Mouse (Mus musculus) heart, postnatal 14 days (tissue): Measurements from ENCODE around the gene Olfr320. TPM values are rescaled to one million over a fixed set of nuclear protein-coding genes. Genes with fewer than 3 reads are reported as not detected.
"Not testable (repeated sequence)": the region's sequence is repeated elsewhere in the genome, so short reads cannot be mapped to it uniquely, and the experiment has no call there.

Source experiments
- DNase-seq, 2 experiments: peaks; one replicate each; pipeline ENCODE4 v3.0.0; 2021 to 2022
- intact Hi-C: fragments of 180-260 bp; cut with DNase I; formaldehyde crosslinking; loops from one replicate; pipeline ENCODE4 v1.15.1; 2025
- long read RNA-seq, 2 experiments: library from polyadenylated mRNA; stranded (forward); transcript quantifications; one replicate each; pipeline ENCODE4 v2.0.0; 2021
- total RNA-seq, 2 experiments: library from RNA; stranded (reverse); gene quantifications; 2 replicates each; pipeline ENCODE4 v1.2.3; 2021

Gene Olfr320
- total RNA-seq: not detected
- long read RNA-seq, experiment 1: 0 reads
- long read RNA-seq, experiment 2: 0 reads

DNA sequence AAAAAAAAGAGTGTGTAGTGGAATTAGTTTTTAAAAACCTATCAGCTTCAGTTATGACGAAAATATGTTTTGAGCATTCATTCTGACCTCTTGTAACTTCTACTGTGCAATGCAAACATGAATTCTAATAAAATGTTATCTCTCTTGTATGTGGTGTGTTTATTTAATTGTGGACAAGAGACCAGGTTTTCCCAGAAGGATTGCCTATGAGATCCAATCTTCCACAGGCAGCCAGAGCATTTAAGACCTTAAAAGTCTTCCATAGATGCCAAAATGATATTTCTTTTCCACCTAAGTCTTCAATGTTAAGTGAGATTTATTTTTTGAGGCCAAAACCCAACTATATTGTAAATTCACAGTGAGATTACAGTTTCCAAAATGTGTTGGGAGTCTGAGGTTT is at the start of gene Olfr320:
TSS of gene Olfr320 (plus strand) at position 301 of the 400 bp plus-strand sequence.
- intact Hi-C loops: no loop called here
- no peak for DNase-seq

DNA sequence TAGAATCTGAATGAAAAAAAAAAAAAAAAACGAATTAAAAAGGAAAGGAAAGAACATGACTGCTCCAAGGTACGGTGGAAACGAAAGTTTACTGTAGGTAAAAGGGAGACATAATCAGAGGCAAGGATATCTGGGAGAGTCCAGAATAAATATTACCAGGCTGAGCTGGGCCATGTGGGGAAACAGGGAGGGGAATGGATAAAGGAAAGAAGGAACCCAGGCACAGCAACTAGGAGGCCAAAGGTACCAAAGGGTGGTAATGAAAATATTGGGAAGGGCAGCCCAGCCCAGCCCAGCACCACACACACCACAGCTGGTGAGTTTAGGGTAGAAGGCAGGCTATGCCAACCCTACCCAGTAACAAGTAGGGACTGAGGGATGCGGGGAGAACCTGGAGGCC is 46.0 kb upstream of the Olfr320 start:
- intact Hi-C loops: loop anchor here (5.0 kb wide), 2 partner anchors 333 to 398 kb away; no protein-coding TSS in a partner anchor
- DNase-seq: no peak

DNA sequence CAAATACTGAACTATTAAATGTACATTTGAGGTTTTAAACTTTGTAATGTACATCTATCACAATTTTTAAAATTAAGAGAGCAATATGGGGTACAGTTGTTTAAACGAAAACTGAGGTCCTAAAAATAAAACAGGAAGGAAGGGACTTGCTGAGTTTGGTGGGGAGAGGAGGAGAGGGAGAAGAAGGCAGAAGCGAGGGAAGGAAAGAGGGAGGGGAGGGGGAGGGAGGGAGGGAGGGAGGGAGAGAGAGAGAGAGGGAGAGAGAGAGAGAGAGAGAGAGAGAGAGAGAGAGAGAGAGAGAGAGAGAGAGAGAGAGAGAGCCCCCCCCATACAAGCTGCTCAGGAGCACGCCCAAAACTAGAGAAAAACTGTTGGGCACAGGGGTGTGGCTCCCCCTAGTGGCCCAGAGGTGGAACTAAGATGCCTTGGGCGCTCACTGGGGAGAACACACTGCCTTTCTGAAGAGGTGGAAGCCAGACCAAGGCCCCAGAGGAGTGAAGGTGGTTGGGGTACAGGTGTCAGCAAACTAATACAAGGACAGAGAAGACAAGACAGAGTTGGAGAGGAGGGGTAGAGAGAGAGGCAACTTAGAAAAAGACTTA is 44.4 kb upstream of the Olfr320 start:
- intact Hi-C loops: loop anchor here (2.0 to 5.0 kb wide), 3 partner anchors 234 to 399 kb away; no protein-coding TSS in a partner anchor

DNA sequence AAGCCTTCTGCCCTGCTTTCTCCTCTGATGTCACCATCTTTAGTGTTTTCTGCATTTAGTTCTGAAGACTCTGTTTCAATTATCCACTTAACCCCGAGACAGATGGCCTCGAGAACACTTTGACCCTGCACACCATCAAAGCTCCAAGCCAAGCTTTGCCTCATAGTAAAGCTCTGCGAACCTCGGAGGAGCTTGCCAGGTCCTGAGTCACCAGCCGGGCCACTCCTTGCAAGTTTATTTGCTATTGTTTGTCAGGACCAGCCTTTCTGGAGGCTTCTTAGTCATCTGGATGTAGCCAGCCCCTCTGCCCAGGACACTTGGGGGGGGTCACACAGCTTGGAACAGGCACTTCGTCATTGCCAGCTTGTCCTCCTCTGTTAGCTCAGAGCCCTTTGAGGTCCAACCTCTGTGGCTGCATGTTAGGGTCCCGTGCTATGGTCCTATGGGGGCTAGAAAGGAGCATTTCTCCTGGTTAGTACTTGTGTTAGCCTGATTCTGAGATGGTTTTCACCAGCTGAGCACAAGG is 42.7 kb upstream of the Olfr320 start:
- peak; percentile 9 to 25 for DNase-seq
- intact Hi-C loops: loop anchor here (5.0 kb wide), 2 partner anchors 336 to 401 kb away; no protein-coding TSS in a partner anchor

More for the DNA sequence above, 44.4 kb upstream of the Olfr320 start:
- peak; percentile 55 to 67 for DNase-seq

DNA sequence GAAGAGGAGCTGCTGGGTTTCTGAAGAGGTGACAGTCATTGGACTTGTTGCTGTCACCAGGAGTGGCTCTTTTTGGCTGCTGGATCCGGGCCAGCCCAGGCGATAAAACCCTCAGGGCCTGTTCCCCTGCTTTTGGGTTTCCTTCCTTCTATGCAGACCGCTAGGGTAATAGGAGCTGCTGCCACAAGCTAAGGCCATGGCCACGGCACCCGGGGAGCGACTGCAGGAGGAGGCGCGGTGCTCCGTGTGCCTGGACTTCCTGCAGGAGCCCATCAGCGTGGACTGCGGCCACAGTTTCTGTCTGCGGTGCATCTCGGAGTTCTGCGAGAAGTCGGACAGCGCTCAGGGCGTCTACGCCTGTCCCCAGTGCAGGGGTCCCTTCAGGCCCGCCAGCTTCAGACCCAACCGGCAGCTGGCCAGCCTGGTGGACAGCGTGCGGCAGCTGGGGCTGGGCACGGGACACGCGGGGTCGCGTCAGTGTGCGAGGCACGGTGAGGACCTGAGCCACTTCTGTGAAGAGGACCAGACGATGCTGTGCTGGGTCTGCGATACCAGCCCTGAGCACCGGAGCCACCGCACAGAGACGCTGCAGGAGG is 40.5 kb upstream of the Olfr320 start, which contains the start of gene Trim58:
TSS of gene Trim58 (plus strand) at position 194 of the 596 bp plus-strand sequence.
- DNase-seq: peak; percentile 9 to 14
- intact Hi-C loops: no loop called here

DNA sequence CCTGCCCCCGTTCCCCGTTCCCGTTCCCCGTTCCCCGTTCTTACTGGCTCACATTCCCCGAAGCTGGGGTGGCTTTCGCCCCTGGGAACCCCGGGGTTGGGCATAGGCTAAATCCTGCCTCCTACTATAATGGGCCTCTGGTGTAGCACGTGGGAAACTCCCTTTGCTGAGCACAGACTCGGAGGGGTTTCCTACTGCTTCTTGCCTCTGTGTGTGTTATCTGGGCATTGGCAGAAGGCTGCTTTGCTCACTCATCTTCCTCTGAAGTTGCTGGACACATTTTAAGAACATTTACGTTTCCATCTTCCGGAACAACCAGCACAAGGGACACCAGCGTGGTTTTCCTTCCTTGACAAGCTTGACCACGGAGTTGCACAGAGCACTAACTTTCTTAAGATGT is 39.8 kb upstream of the Olfr320 start:
- no peak for DNase-seq
- intact Hi-C loops: no loop called here

DNA sequence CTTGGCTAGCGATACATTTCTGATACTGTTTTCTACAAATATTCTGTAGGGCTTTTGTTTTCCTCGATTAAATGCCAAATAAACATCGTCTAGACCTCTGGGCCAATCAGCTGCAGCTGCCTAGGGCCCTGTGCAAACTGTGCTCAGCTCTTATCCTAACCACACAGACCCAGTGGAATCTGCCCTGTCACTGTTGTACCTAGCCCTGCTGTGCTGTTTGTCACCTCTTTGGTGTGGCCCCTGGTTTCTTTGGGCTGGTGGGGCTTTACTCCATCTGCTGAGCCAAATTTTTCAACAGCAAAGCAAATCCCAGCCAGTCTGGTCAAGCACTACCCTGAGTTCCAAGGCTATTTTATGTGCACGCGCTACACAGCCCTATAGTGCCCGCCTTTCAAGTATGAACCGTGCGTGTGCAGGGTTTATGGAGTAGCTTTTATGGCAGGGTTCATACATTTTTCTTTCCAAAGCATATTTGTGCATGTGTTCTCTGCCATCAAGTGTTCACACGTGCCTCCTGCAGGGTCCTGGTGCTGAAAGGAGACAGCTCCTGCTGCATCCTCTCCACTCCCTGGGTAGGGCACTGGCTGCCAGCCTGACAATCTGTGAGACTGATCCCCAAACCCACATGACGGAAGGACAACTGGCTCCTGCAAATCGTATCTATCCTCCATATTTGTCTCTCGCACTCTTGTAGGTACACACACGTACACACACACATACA is 39.1 kb upstream of the Olfr320 start:
- no peak for DNase-seq
- intact Hi-C loops: no loop called here

DNA sequence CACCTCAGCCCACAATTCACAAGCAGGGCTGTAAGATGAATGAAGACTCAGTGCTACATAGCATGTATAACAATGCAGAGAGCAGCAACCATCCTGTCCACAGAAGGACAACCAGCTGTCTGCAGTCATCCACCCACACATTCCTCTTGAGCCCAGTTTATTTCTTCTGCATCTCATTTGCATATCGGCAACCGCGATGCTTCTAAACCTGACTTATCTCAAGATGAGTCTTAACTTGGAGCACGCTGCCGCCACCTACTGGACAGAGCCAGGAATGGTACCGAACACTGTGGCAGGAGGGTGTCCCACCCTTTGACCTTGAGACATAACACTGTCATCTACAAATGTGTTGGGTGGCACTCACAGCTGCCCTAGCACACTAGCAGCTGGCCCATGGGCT is 37.5 kb upstream of the Olfr320 start:
- intact Hi-C loops: no loop called here
- peak; percentile 17 to 21 for DNase-seq

DNA sequence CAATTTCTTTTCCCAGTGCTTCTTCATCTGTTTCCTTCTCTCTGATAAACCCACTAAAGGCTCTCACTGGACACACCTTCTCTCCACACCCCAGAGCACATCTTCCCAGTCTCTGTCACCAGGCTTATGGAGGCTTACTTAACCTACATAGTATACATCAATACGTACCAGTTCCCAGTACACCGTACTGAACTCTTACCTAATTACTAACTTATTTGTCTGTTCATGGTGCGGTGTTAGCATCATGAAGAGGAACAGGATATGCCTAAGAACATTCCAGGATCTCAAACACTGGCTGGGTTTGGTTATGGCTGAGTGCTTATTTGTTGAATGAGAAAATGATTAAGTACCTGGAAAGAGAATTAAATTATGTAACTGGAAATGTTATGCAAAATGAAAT is 25.7 kb upstream of the Olfr320 start:
- intact Hi-C loops: no loop called here
- DNase-seq: no peak

DNA sequence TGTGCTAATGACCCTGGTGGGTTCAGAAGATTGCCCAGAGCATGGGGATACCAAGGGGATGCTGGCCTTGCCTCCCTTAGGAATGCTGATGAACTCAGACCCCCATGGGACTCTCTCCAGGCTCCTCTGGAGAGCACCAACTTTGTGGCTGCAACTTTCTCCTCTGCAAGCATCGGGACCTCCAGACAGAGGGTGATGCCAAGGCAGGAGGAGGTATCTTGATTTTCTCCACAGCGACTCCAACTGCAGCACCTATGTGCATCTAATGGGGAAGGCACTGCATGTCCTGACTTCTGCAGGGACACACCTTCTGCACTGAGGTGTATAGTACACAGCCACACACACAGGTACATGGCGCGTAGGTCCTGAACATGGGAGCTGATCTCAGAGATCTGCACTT is 22.3 kb upstream of the Olfr320 start, which contains the start of gene Olfr322:
TSS of gene Olfr322 (plus strand) at position 187 of the 400 bp plus-strand sequence.
- no peak for DNase-seq
- intact Hi-C loops: no loop called here

DNA sequence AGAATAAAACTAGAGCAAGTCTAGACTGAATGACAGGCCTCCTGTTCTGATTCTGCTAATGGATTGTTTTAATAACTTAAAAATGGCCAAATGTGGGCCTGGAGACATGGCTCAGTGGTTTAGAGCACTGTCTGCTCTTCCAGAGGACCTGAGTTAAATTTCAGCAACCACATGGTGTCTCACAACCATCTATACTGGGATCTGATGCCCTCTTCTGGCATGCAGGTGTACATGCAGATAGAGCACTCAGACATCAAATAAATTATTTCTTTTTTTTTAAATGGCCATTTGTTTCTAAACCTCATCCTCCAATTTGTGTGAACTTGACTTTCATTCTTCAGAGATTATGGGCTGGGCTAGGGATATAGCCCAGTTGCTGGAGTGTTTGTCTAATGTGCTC is 11.6 kb upstream of the Olfr320 start:
- no peak for DNase-seq
- intact Hi-C loops: no loop called here

DNA sequence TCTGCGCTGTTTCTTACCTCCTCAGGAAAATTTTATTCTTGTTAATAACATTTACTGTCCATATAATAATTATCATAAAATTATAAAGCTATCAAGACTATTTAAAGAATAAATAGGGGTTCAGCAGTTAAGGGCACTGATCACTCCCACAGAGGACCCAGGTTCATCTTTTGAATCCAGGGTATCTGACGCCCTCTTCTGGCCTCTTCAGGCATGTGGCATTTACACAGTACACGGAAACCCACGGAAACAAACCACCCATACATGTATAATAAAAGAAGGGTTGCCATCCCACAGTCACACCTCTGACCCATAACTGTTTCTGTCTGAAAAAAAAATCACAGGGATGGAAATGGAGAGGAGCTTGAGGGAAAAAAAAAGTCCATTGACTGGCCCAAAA is 9.1 kb upstream of the Olfr320 start:
- intact Hi-C loops: no loop called here
- DNase-seq: no peak

DNA sequence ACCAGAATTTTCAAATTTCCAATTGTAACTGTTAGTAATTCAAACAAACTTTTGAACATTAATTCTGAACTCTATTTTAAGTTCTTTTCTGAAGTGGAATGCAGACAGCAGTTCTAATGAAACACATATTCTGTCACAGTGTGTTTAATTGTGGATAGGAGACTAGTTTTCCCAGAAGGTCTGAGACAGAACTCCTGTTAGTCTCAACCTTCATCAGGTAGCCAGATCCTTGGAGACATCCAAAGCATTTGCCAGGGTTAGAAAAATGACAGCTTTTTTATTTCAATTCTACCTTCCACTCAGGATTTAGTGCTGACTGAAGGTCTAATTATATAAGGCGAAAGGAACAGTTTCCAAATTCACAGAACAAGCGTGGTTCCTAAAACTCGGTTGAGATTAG is 18.0 kb downstream of the Olfr320 start, which contains the start of gene Olfr319:
TSS of gene Olfr319 (plus strand) at position 301 of the 400 bp plus-strand sequence.
- DNase-seq: no peak

DNA sequence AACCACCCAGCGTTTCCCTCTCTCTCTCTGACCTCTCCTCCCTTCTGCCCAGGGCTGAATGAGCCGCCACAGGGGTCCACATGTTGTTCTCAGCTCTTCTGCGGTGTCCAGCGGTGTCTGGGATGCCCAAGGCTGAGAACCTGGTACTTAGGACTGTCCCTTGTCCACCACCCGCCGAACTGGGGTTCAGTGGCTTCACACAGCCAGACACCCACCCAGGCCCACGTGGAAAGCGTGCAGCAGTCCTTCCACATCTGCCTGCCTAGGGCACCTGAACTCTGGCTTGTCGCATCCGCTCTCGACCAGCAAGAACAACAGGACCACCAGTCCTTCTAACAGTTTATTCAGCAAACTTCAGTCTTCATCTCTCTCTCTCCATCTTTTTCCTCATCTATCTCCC is 28.2 kb downstream of the Olfr320 start:
- intact Hi-C loops: no loop called here
- no peak for DNase-seq

More for the DNA sequence above, 18.0 kb downstream of the Olfr320 start, which contains the start of gene Olfr319:
- intact Hi-C loops: no loop called here

DNA sequence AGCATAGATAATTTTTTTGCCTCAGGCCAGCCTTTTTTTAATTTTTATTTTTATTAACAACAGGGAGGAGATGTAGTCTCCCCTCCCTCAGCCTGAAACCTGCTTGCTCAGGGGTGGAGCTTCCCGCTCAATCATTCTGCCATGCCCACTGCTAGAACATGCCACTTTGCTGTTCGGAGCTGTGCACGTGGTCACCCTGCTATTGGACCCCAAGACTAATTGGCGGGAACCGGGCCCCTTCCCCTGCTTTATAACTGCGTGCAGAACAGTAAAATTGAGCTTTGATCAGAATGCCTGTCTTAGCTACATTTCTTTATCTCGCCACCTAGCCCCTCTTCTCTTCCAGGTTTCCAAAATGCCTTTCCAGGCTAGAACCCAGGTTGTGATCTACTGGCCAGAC is 36.8 kb downstream of the Olfr320 start:
- intact Hi-C loops, DNase-seq: not testable (repeated sequence)

DNA sequence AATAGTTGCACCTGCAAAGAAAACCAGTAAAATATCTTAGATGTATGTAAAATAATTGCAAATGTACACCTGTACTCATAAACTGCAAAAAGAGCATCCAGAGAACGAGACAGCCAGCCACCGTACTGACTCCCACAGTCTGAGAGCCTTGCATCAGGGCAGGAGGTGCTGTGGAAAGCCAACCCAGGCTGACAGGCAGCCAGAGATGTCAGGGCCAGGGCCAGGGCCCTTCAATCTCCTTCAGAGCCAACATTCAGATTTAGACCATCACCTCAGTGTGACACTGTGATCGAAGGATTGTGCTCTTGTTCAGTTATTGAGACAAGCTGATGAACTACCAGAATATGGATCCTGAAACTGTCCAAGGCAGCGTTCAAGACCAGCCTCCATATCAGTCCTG is 38.8 kb downstream of the Olfr320 start:
- DNase-seq: no peak
- intact Hi-C loops: no loop called here

DNA sequence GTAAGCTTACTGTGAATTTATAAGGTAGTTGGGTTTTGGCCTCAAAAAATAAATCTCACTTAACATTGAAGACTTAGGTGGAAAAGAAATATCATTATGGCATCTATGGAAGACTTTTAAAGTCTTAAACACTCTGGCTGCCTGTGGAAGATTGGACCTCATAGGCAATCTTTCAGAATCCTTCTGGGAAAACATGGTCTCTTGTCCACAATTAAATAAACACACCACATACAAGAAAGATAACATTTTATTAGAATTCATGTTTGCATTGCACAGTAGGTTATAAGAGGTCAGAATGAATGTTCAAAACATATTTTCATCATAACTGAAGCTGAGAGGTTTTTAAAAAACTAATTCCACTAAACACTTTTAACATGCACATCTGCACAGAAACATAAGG is 43.0 kb downstream of the Olfr320 start, which contains the start of gene Olfr318:
TSS of gene Olfr318 (minus strand) at position 101 of the 400 bp plus-strand sequence.
- intact Hi-C loops: no loop called here
- DNase-seq: no peak

DNA sequence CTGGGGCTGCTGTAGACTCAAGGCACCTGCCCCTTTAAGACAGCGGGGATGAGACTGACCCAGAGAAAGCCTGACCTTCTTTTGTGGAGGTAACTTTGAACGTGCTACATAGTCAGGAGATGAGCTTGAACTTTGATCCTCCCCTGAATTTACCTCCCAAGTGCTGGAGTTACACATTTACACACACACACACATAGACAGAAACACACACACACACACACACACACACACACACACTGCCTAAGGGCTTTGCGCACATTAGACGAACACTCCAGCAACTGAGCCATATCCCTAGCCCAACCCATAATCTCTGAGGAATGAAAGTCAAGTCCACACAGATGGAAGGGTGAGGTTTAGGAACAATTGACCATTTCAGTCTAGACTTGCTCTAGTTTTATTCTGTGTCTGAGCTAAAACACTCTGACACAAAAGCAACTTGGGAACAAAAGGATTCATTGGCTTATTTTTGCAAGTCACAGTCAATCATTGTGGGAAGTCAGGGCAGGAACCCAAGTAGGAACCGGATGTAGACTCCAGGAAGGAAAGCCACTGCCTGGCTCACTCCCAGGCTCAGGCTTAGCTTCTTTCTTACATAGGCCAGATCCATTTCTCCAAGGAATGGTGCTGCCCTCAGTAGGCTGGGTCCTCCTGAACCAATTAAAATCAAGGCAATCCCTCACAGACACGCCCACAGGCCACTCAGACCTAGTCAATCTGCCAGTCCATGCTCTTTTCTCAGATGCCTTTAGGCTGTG is 47.2 kb downstream of the Olfr320 start:
- DNase-seq, intact Hi-C loops: not testable (repeated sequence)

DNA sequence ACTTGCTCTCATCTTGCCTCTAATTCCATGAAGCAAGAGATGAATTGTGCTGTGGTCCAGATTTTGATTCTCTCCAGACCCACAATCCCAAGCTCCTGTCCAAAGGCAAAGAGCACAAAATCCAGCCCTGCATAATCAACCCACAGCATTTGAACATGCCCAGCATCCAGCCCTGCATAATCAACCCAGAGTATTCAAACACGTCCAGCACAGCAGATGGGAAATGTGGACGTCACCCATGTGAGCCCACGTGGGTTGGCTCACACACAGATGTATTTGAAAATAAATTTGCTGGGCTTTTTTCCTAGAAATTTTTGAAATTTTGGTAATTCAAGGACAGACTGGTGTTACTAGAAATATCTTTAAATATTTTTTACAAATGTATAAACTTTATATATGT is 52.5 kb downstream of the Olfr320 start:
- DNase-seq: no peak
- intact Hi-C loops: no loop called here
